In genomic region chr7:114480196-114480989, GRCm38 (mm10) we compare ENCODE assay signal across 19 mouse cellular contexts.
DNase-seq lines count a peak whose midpoint lies in the region; ATAC-seq and TF ChIP-seq lines count a peak whose summit lies in the region.
"Had no signal": no experiment of that assay in that cellular context is flagged by ENCODE, and none has a peak within 500 bp of the region (broad histone marks: within the 10 kb centered on the region; RNA-seq: fewer than 3 reads in every experiment).

No protein-coding gene starts in this region.

- DNase-seq in midbrain, embryonic 11.5 days (ENCODE audit: low spot score, missing footprints) = peak; percentile 78
- no peak for DNase-seq in midbrain, embryonic 14.5 days
- no peak for DNase-seq in hindbrain, embryonic 11.5 days (ENCODE audit: low spot score)
- no peak for DNase-seq in lung, postnatal 10 days
- DNase-seq in kidney, postnatal 25 days = no peak
- DNase-seq: adrenal gland, adult 2 months; cerebellum, adult 11 months; cerebellum, postnatal 36 days; forebrain, postnatal 0 days; heart, adult 2 months; kidney, postnatal 14 days; lung, embryonic 14.5 days had no signal

- H3K4me2 ChIP-seq in midbrain, embryonic 11.5 days = no peak overlapping the region
- no peak overlapping the region for H3K4me2 ChIP-seq in midbrain, embryonic 14.5 days (ENCODE audit: low read length)
- no peak overlapping the region for H3K4me2 ChIP-seq in hindbrain, embryonic 11.5 days (replicated peaks; ENCODE audit: low read depth, low read length)
- H3K4me2 ChIP-seq: hindbrain, embryonic 14.5 days; lung, embryonic 14.5 days; stomach, embryonic 15.5 days had no signal

- whole genome bisulfite sequencing in midbrain, embryonic 11.5 days = 84% methylated on average over 6 of the region's 6 CpGs
- 76% methylated on average over 6 of the region's 6 CpGs for WGBS in midbrain, embryonic 14.5 days
- 82% methylated on average over 6 of the region's 6 CpGs for WGBS in hindbrain, embryonic 11.5 days

- H3K27me3 ChIP-seq in midbrain, embryonic 11.5 days (ENCODE audit: control insufficient read depth, insufficient read depth, low read length) = no peaks in the 10 kb centered on the region
- H3K27me3 ChIP-seq in midbrain, embryonic 14.5 days (ENCODE audit: control insufficient read depth, insufficient read depth, low read length) = no peaks in the 10 kb centered on the region
- H3K27me3 ChIP-seq in hindbrain, embryonic 11.5 days (ENCODE audit: control insufficient read depth, insufficient read depth, low read length) = no peaks in the 10 kb centered on the region
- H3K27me3 ChIP-seq: stomach, embryonic 15.5 days had no signal

- H3K9me3 ChIP-seq in midbrain, embryonic 11.5 days (ENCODE audit: control insufficient read depth, low read length) = no peaks in the 10 kb centered on the region
- no peaks in the 10 kb centered on the region for H3K9me3 ChIP-seq in midbrain, embryonic 14.5 days (ENCODE audit: control insufficient read depth, low read length)
- no peaks in the 10 kb centered on the region for H3K9me3 ChIP-seq in hindbrain, embryonic 11.5 days (ENCODE audit: control insufficient read depth, low read length)
- H3K9me3 ChIP-seq: stomach, embryonic 15.5 days had no signal

- no peak overlapping the region for H3K4me3 ChIP-seq in midbrain, embryonic 11.5 days (ENCODE audit: low read depth, low read length)
- H3K4me3 ChIP-seq in midbrain, embryonic 14.5 days (replicated peaks; ENCODE audit: low read depth, low read length) = no peak overlapping the region
- no peak overlapping the region for H3K4me3 ChIP-seq in embryonic fibroblast, embryonic 13.5 days (ENCODE audit: insufficient read depth, low read length)
- H3K4me3 ChIP-seq in hindbrain, embryonic 11.5 days (ENCODE audit: low read depth, low read length) = no peak overlapping the region
- H3K4me3 ChIP-seq: heart, adult 2 months; stomach, embryonic 15.5 days had no signal

- H3K27ac ChIP-seq in midbrain, embryonic 11.5 days (ENCODE audit: low read depth, low read length) = no peak overlapping the region
- no peak overlapping the region for H3K27ac ChIP-seq in midbrain, embryonic 14.5 days (replicated peaks; ENCODE audit: low read depth, low read length)
- H3K27ac ChIP-seq in embryonic fibroblast, embryonic 13.5 days (ENCODE audit: insufficient read depth, low read length) = peak overlapping the region; percentile 18; the same call in 1 of the 2 replicates
- H3K27ac ChIP-seq in hindbrain, embryonic 11.5 days (ENCODE audit: low read depth, low read length) = no peak overlapping the region
- H3K27ac ChIP-seq: heart, adult 2 months; hindbrain, embryonic 14.5 days; macrophage; stomach, embryonic 15.5 days had no signal

- ATAC-seq in midbrain, embryonic 11.5 days (ENCODE audit: low FRiP score) = no peak
- no peak for ATAC-seq in midbrain, embryonic 14.5 days (ENCODE audit: low FRiP score, low TSS enrichment)
- ATAC-seq in megakaryocyte, adult 5-6 weeks (ENCODE audit: poor library complexity, severe bottlenecking) = peak; percentile 37
- peak; percentile 20; the same call in 1 of the 2 replicates for ATAC-seq in neutrophil, adult 5-6 weeks (ENCODE audit: extremely low read depth, insufficient number of reproducible peaks, low FRiP score, poor library complexity, severe bottlenecking)
- ATAC-seq in hindbrain, embryonic 11.5 days (ENCODE audit: low FRiP score) = no peak
- ATAC-seq: forebrain, postnatal 0 days; intestine, postnatal 0 days had no signal

- H3K36me3 ChIP-seq in midbrain, embryonic 11.5 days (ENCODE audit: control insufficient read depth, insufficient read depth, low read length) = no peaks in the 10 kb centered on the region
- H3K36me3 ChIP-seq in midbrain, embryonic 14.5 days (ENCODE audit: control insufficient read depth, insufficient read depth, low read length) = no peaks in the 10 kb centered on the region
- H3K36me3 ChIP-seq in hindbrain, embryonic 11.5 days (ENCODE audit: control insufficient read depth, insufficient read depth, low read length) = no peaks in the 10 kb centered on the region
- H3K36me3 ChIP-seq: stomach, embryonic 15.5 days had no signal

- TF ChIP-seq POLR2A in embryonic fibroblast, embryonic 13.5 days (IDR thresholded peaks at IDR 0.05; ENCODE audit: low read depth, low read length) = no peak

- H3K4me1 ChIP-seq in midbrain, embryonic 11.5 days (ENCODE audit: control insufficient read depth, insufficient read depth, low read length) = no peaks in the 10 kb centered on the region; the same call in 1 of the 2 replicates
- no peaks in the 10 kb centered on the region for H3K4me1 ChIP-seq in midbrain, embryonic 14.5 days (ENCODE audit: control insufficient read depth, insufficient read depth, low read length)
- no peaks in the 10 kb centered on the region; the same call in none of the 2 replicates for H3K4me1 ChIP-seq in embryonic fibroblast, embryonic 13.5 days (ENCODE audit: control insufficient read depth, insufficient read depth, low read length)
- no peaks in the 10 kb centered on the region for H3K4me1 ChIP-seq in hindbrain, embryonic 11.5 days (replicated peaks; ENCODE audit: control insufficient read depth, insufficient read depth, low read length)
- H3K4me1 ChIP-seq: stomach, embryonic 15.5 days had no signal

- H3K9ac ChIP-seq in midbrain, embryonic 11.5 days (ENCODE audit: low read length) = no peak overlapping the region
- no peak overlapping the region for H3K9ac ChIP-seq in midbrain, embryonic 14.5 days (replicated peaks; ENCODE audit: low read length)
- H3K9ac ChIP-seq in hindbrain, embryonic 11.5 days (ENCODE audit: low read depth, low read length) = no peak overlapping the region
- H3K9ac ChIP-seq: forebrain, postnatal 0 days; hindbrain, embryonic 14.5 days; lung, embryonic 14.5 days; stomach, embryonic 15.5 days had no signal

- TF ChIP-seq CTCF in embryonic fibroblast, embryonic 13.5 days (IDR thresholded peaks at IDR 0.05; ENCODE audit: borderline replicate concordance, insufficient read depth, low read length) = no peak

Comparison
In these comparisons a context has a peak if more than half of its experiments do, and no peak if none do; other contexts are left out.
1. ATAC-seq: peak in megakaryocyte, adult 5-6 weeks (single experiment) and neutrophil, adult 5-6 weeks (single experiment); none in midbrain, embryonic 11.5 days (single experiment), midbrain, embryonic 14.5 days (single experiment) and hindbrain, embryonic 11.5 days (single experiment).